Mouse (Mus musculus) small intestine, adult 2 months (tissue): Measurements from ENCODE around the gene Nr2c2ap. TPM values are rescaled to one million over a fixed set of nuclear protein-coding genes. Genes with fewer than 3 reads are reported as not detected.

ENCODE experiments used
- H3K27ac ChIP-seq: fragments of 200-500 bp; 2 replicates; pipeline ENCODE4 v1.5.1; 2012; ENCODE audit warnings: low read depth, low read length, control low read depth, inconsistent platforms; ENCODE audit not compliant: insufficient read depth
- H3K27me3 ChIP-seq: fragments of 200-500 bp; 2 replicates; pipeline ENCODE4 v1.6.1; 2012; ENCODE audit warnings: mild to moderate bottlenecking, moderate library complexity, low read length, inconsistent platforms; ENCODE audit not compliant: control insufficient read depth, insufficient read depth
- H3K36me3 ChIP-seq: fragments of 200-500 bp; 2 replicates; pipeline ENCODE4 v1.6.1; 2012; ENCODE audit warnings: mild to moderate bottlenecking, low read length, control low read depth, inconsistent platforms; ENCODE audit not compliant: control insufficient read depth, insufficient read depth
- H3K4me1 ChIP-seq: fragments of 200-500 bp; 2 replicates; pipeline ENCODE4 v1.6.1; 2012; ENCODE audit warnings: low read length, inconsistent platforms, mixed read lengths; ENCODE audit not compliant: control insufficient read depth, insufficient read depth, insufficient read length
- H3K4me3 ChIP-seq: fragments of 200-500 bp; 2 replicates; pipeline ENCODE4 v1.5.1; 2012; ENCODE audit warnings: low read depth, mild to moderate bottlenecking, control low read depth, inconsistent platforms, low read length, moderate library complexity
- CTCF ChIP-seq: fragments of 200-500 bp; IDR thresholded peaks from 2 replicates; pipeline ENCODE4 v1.5.1; 2012; ENCODE audit warnings: low read depth, mild to moderate bottlenecking, control low read depth, inconsistent platforms, low read length, moderate library complexity, mixed read lengths; ENCODE audit not compliant: insufficient replicate concordance, insufficient read length; ENCODE audit errors: extremely low read depth
- POLR2A ChIP-seq: fragments of 200-500 bp; IDR thresholded peaks from 2 replicates; pipeline ENCODE4 v1.6.1; 2012; ENCODE audit warnings: low read depth, mild to moderate bottlenecking, control low read depth, inconsistent platforms, low read length, moderate library complexity
- WGBS: fragments of 180-500 bp; shearing (Covaris S2); methylation state at CpG from one replicate; pipeline ENCODE4 v1.1.7; 2018; 5-methylcytosine and 5-hydroxymethylcytosine counted together
- polyA plus RNA-seq: library from polyadenylated mRNA; depleted of rRNA; stranded (reverse); fragments of >200 nt; gene quantifications from 2 replicates; pipeline ENCODE4 v1.2.3, GENCODE M21; 2012

Gene Nr2c2ap
- polyA plus RNA-seq, 1 experiment: 9.2 TPM

DNA sequence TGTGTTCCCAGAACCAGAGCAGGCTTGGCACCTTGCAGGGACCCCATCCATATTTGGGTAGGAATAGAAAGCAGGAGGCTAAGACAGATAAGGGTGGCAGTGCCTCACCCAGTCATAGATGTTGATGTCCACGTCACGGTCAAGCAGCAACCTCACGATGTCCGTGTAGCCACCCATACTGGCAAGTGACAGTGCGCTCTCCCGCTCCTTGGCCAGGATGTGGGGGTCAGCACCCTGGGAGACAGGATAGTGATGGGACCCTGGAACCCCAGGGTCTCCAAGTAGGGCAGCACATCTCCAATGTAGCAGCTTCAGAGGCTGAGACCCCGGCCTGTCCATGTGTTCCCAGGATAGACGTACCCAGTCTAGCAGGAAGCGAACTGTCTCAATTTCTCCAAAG is 3.8 kb downstream of the Nr2c2ap start:
- Histone ChIP-seq H3K4me3 (no peak overlapping the region), H3K4me1 (peaks cover 20% of the 10 kb centered on the region), H3K27ac (no peak overlapping the region), H3K27me3 (no peaks in the 10 kb centered on the region), H3K36me3 (peaks cover 32% of the 10 kb centered on the region)
- TF ChIP-seq POLR2A (no peak), CTCF (no peak)
- WGBS: 93% methylated on average over 9 of the region's 9 CpGs

DNA sequence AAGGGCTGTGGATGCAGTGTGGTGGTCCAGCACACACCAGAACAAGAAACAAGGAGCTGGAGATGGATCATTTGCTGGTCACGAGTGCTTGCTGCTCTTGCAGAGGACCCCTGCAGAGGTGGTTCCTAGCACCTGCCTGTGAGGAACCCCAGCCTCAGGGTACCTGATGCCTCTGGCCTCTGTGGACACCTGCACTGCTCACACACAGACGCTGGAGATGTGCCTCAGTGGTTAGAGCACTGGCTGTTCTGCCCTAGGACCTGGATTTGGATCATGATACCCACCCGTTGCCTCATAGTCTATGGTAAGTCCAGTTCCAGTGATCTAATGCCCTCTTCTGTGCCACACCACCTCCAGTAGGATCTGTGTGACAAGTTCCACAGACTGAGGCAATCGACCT is 5.5 kb downstream of the Nr2c2ap start:
- WGBS: 87% methylated on average over 4 of the region's 4 CpGs
- TF ChIP-seq CTCF (no peak), POLR2A (no peak)
- H3K36me3 ChIP-seq: peaks cover 32% of the 10 kb centered on the region
- H3K27ac ChIP-seq: no peak overlapping the region
- no peaks in the 10 kb centered on the region for H3K27me3 ChIP-seq
- H3K4me3 ChIP-seq: no peak overlapping the region
- H3K4me1 ChIP-seq: peaks cover 16% of the 10 kb centered on the region

DNA sequence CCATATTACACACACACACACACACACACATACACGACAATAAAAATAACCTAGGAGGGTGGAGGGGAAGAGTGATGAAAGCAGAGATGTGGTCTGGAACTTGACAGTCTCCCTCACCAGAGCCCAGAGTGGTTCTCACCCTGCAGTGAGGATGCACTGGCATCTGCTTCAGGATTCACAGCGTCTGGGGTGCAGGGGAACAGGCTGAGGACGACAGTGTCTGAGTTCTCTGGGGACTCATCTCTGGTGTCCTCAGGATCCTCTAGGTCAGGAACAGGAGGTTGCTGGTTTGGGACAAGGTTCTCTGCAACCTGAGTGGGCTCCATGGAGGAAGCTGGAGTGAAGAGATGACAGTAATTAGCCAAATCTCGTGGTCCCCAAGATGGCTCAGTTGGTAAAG is 6.8 kb downstream of the Nr2c2ap start:
- TF ChIP-seq CTCF: no peak
- no peak for TF ChIP-seq POLR2A
- H3K4me3 ChIP-seq: peak overlapping the region; percentile 15; the same call in 1 of the 2 replicates
- 75% methylated on average over 4 of the region's 4 CpGs for WGBS
- no peaks in the 10 kb centered on the region for H3K27me3 ChIP-seq
- H3K36me3 ChIP-seq: peaks cover 36% of the 10 kb centered on the region
- peaks cover 12% of the 10 kb centered on the region for H3K4me1 ChIP-seq
- 0 out of 2 replicates have a peak overlapping the region, but pooled peaks have one; percentile 79 for H3K27ac ChIP-seq

DNA sequence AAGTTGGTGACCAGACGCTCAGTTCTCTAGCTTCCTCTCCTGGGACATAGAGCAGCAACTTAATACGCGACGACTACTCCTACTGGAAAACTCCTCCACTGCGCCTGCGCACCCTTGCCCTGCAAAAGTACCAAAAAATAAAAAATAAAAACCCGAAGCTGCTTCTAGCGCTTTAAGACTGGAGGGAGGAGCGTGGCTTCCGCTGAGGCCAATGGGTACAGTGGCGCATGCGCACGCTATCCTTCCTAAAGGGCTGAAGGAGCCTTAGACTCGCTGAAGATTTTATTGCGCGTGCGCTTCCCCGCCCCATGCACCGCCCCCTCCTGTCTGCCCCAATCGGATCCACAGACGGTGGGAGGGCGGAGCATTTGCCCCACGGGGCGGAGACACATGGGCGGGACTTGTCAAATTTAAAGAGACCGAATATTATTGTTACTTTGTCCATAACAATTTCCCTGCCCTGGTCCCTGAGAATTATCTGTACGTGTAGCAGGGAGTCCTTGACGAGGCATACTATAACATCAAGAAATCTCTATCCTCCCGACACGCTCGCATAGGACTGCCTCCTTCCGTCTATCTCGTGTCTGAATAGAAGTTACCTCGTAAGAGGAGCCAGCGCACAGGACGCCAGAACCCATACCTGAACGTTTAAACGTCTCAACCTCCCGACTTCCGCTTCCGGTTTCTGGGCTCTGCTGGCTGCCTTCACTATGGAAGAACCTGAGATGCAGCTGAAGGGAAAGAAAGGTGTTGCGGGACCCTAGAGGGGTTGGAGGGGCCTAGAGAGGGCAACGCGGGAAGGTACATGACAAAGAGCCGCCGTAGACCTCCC is 8.1 kb downstream of the Nr2c2ap start, which contains the start of the genes Rfxank, Borcs8 and Mef2b:
Gene Rfxank (minus strand): TSS at position 129 of the 832 bp plus-strand sequence.
Gene Borcs8 (plus strand): TSS at position 474 of the 832 bp plus-strand sequence.
Gene Mef2b (plus strand): TSS at position 686 of the 832 bp plus-strand sequence.
- Histone ChIP-seq H3K36me3 (peaks cover 33% of the 10 kb centered on the region), H3K27ac (peak within 1 kb of the TSS; percentile 80), H3K27me3 (no peaks in the 10 kb centered on the region), H3K4me3 (peak within 1 kb of the TSS; percentile 88), H3K4me1 (peaks cover 12% of the 10 kb centered on the region)
- under 1% methylated on average over 46 of the region's 46 CpGs for WGBS
- TF ChIP-seq POLR2A: peak; percentile 57; the same call in 1 of the 2 replicates
- TF ChIP-seq CTCF: no peak

DNA sequence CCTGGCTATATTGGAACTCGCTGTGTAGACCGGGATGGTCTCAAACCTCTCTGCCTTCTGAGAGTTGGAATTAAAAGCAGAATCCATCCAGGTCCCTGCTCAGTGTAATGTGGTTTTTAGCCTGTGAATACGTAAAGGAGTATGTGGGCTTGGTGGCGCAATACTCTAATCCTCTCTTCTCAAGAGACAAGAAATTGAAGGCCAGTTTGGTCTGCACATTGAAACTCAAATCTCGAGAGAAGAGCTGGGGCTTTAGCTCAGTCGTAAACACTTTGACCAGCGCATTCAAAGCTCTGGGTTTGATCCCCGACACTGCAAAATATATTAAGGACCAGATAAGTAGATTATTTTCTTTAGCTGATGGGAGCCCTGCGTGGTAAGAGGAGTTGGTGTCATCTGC is 8.8 kb downstream of the Nr2c2ap start:
- 4% methylated on average over 9 of the region's 9 CpGs for WGBS
- peak overlapping the region; percentile 88 for H3K4me3 ChIP-seq
- H3K36me3 ChIP-seq: peaks cover 32% of the 10 kb centered on the region
- peaks cover 12% of the 10 kb centered on the region for H3K4me1 ChIP-seq
- H3K27ac ChIP-seq: peak overlapping the region; percentile 80
- H3K27me3 ChIP-seq: no peaks in the 10 kb centered on the region
- TF ChIP-seq CTCF: no peak
- TF ChIP-seq POLR2A: no peak

DNA sequence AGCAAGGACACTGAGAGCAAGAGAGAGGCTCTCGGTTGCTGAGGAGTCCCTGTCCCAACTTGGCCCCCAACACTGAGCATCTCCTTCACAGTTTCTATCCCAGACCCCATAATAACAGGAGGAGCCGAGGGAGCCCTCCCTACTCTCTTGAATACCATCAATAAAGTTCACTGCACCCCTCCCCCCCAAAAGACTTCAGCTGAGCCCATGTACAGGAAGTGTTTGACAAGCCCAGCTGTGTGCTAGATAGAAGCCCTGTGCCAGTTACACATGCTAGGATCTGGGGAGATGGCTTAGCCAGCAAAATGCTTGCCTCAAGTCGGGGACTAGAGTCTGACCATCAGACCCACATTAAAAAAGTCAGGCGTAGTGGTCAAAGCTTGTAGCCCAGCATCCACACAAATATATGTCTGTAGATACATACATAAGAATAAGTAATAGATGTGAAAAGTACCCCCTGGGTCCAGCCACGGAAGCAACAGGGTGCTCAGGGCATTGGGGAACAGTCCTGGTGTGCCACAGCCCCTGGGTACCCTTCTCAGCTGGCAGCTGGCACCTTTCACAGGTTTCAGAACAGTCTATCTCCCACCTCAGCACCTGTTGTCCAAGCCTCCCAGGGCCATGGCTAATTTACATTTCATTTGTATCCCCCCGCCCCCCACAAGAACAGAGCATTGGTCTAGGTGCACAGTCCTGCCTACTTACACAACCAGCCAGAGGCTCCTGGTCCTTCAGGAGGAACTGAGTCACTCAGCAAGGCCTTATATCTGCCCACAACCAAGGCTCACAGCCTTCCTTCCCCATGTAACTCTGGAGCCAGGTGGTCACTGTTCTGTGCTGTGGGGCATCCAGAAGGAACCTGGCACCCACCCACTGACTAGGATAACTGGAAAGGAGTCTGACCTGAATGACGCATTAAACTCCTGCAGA is 16.8 kb downstream of the Nr2c2ap start:
- WGBS: 85% methylated on average over 7 of the region's 7 CpGs
- no peak for TF ChIP-seq CTCF
- TF ChIP-seq POLR2A: no peak
- Histone ChIP-seq H3K4me1 (peaks cover 5% of the 10 kb centered on the region), H3K27me3 (no peaks in the 10 kb centered on the region), H3K27ac (no peak overlapping the region), H3K4me3 (no peak overlapping the region), H3K36me3 (peaks cover 31% of the 10 kb centered on the region; the same call in 1 of the 2 replicates)
